Mouse (Mus musculus): ENCODE results near the gene Lhfpl3. TPM values are rescaled to one million over a fixed set of nuclear protein-coding genes. Genes with fewer than 3 reads are reported as not detected.
A peak's percentile ranks its signal among the peaks of the same experiment; 100 is the strongest.

Lhfpl3 gene
- polyA plus RNA-seq, 1 experiment from 2014 or later = 15.5 TPM

DNA sequence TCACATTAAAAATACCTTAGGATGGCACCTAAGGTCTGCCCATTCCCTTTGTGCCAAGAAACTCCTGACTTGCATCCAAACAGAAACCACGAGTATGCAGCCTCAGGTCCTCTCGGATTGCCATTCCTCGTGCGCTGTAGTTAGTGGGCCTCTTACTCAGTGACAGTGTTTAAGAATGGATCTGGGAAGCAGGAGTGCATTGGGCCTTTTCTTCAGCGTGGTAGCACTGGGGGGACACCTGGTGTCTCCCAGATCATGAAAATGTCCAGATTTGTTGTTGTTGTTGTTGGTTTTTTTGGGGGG lies 289.8 kb downstream of the Lhfpl3 start:
- ATAC-seq (ENCODE audit: low FRiP score, low TSS enrichment) (0 out of 2 replicates have a peak, but pooled peaks have one; percentile 37), DNase-seq (no peak)
- no peaks in the 10 kb centered on the region for H3K27me3 ChIP-seq (ENCODE audit: control insufficient read depth, insufficient read depth, low read length)
- no peak overlapping the region for H3K4me3 ChIP-seq (replicated peaks; ENCODE audit: low read depth, low read length)
- no peak overlapping the region for H3K9ac ChIP-seq (replicated peaks; ENCODE audit: low read length)
- 65% methylated on average over 5 of the region's 5 CpGs for WGBS
- H3K9me3 ChIP-seq (ENCODE audit: control insufficient read depth, low read length) = no peaks in the 10 kb centered on the region
- no peaks in the 10 kb centered on the region for H3K4me1 ChIP-seq (ENCODE audit: control insufficient read depth, insufficient read depth, low read length)
- H3K27ac ChIP-seq (replicated peaks; ENCODE audit: low read depth, low read length) = no peak overlapping the region
- no peak overlapping the region for H3K4me2 ChIP-seq (ENCODE audit: low read length)
- no peaks in the 10 kb centered on the region for H3K36me3 ChIP-seq (ENCODE audit: control insufficient read depth, insufficient read depth, low read length)

DNA sequence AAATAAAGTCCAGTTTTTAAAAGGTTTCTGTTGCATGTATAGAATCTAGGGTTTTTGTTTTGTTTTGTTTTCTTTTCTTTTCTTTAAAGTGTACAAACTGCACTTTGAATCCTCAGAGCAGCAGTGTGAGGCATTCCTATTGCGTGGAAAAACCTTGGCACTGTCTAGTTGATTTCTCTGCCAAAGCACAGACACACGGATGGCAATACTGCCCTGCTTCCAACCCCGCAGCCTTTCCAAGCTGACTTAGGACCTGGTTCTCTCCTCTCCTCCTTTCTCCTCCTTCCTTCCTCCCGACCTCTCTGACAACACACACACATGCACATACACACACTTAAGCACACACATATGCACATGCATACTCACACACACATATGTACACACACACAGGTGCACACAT lies 294.6 kb downstream of the Lhfpl3 start:
- Histone ChIP-seq H3K27ac (replicated peaks; ENCODE audit: low read depth, low read length) (no peak overlapping the region), H3K36me3 (ENCODE audit: control insufficient read depth, insufficient read depth, low read length) (no peaks in the 10 kb centered on the region), H3K4me1 (ENCODE audit: control insufficient read depth, insufficient read depth, low read length) (no peaks in the 10 kb centered on the region), H3K27me3 (ENCODE audit: control insufficient read depth, insufficient read depth, low read length) (no peaks in the 10 kb centered on the region), H3K4me3 (replicated peaks; ENCODE audit: low read depth, low read length) (no peak overlapping the region), H3K9me3 (ENCODE audit: control insufficient read depth, low read length) (no peaks in the 10 kb centered on the region), H3K9ac (replicated peaks; ENCODE audit: low read length) (no peak overlapping the region), H3K4me2 (ENCODE audit: low read length) (no peak overlapping the region)
- WGBS = 83% methylated on average over 4 of the region's 4 CpGs
- ATAC-seq (ENCODE audit: low FRiP score, low TSS enrichment) = no peak
- no peak for DNase-seq

- H3K27ac ChIP-seq (replicated peaks; ENCODE audit: low read depth, low read length) = no peak overlapping the region
- H3K4me3 ChIP-seq (replicated peaks; ENCODE audit: low read depth, low read length) = no peak overlapping the region
- DNase-seq (no peak), ATAC-seq (ENCODE audit: low FRiP score, low TSS enrichment) (no peak)
- no peak overlapping the region for H3K9ac ChIP-seq (replicated peaks; ENCODE audit: low read length)
- H3K27me3 ChIP-seq (ENCODE audit: control insufficient read depth, insufficient read depth, low read length) = no peaks in the 10 kb centered on the region
- H3K36me3 ChIP-seq (ENCODE audit: control insufficient read depth, insufficient read depth, low read length) = no peaks in the 10 kb centered on the region
- no peaks in the 10 kb centered on the region for H3K9me3 ChIP-seq (ENCODE audit: control insufficient read depth, low read length)
- 73% methylated on average over 5 of the region's 5 CpGs for WGBS
- H3K4me2 ChIP-seq (ENCODE audit: low read length) = no peak overlapping the region
- H3K4me1 ChIP-seq (ENCODE audit: control insufficient read depth, insufficient read depth, low read length) = no peaks in the 10 kb centered on the region
Observed at GRCm38 (mm10) chr5:23042862-23043261, 297.0 kb downstream of the Lhfpl3 start.

- Histone ChIP-seq H3K9ac (replicated peaks; ENCODE audit: low read length) (no peak overlapping the region), H3K36me3 (ENCODE audit: control insufficient read depth, insufficient read depth, low read length) (no peaks in the 10 kb centered on the region), H3K27me3 (ENCODE audit: control insufficient read depth, insufficient read depth, low read length) (no peaks in the 10 kb centered on the region), H3K9me3 (ENCODE audit: control insufficient read depth, low read length) (no peaks in the 10 kb centered on the region), H3K4me3 (replicated peaks; ENCODE audit: low read depth, low read length) (no peak overlapping the region), H3K27ac (replicated peaks; ENCODE audit: low read depth, low read length) (no peak overlapping the region), H3K4me1 (ENCODE audit: control insufficient read depth, insufficient read depth, low read length) (peaks cover 11% of the 10 kb centered on the region), H3K4me2 (ENCODE audit: low read length) (no peak overlapping the region)
- ATAC-seq (ENCODE audit: low FRiP score, low TSS enrichment) (no peak), DNase-seq (no peak)
- 74% methylated on average over 7 of the region's 7 CpGs for WGBS
Observed at GRCm38 (mm10) chr5:23049083-23049663, 303.3 kb downstream of the Lhfpl3 start.

DNA sequence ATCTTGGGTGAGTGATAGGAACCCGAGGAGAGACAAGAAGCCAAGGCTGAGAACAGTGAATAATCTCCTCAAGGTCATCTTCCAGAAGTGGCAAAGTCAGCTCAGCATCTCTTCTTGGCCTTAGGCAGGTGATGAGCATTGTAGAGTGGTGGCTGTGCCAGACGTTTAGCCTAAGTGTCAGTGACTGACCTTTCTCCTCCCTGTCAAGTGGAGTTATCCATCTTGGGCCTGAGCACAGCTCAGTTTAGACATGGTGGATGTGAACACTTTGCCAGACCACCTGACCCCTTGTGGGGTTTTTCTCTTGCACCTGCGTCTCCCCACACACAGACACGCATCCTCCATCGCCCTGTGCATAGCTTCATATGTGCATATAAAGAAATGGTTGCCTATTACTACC lies 305.6 kb downstream of the Lhfpl3 start:
- no peaks in the 10 kb centered on the region for H3K36me3 ChIP-seq (ENCODE audit: control insufficient read depth, insufficient read depth, low read length)
- no peak overlapping the region for H3K4me3 ChIP-seq (replicated peaks; ENCODE audit: low read depth, low read length)
- no peaks in the 10 kb centered on the region for H3K27me3 ChIP-seq (ENCODE audit: control insufficient read depth, insufficient read depth, low read length)
- no peaks in the 10 kb centered on the region for H3K9me3 ChIP-seq (ENCODE audit: control insufficient read depth, low read length)
- no peak overlapping the region for H3K4me2 ChIP-seq (ENCODE audit: low read length)
- ATAC-seq (ENCODE audit: low FRiP score, low TSS enrichment) (peak; percentile 27; the same call in 1 of the 2 replicates), DNase-seq (no peak)
- H3K9ac ChIP-seq (replicated peaks; ENCODE audit: low read length) = no peak overlapping the region
- H3K4me1 ChIP-seq (ENCODE audit: control insufficient read depth, insufficient read depth, low read length) = peaks cover 11% of the 10 kb centered on the region
- WGBS = 61% methylated on average over 5 of the region's 5 CpGs
- 0 out of 2 replicates have a peak overlapping the region, but pooled peaks have one; percentile 15 for H3K27ac ChIP-seq (replicated peaks; ENCODE audit: low read depth, low read length)

GRCm38 (mm10) chr5:23094894-23095293 lies 349.0 kb downstream of the Lhfpl3 start:
- no peaks in the 10 kb centered on the region for H3K27me3 ChIP-seq (ENCODE audit: control insufficient read depth, insufficient read depth, low read length)
- H3K4me2 ChIP-seq (ENCODE audit: low read length) = no peak overlapping the region
- H3K36me3 ChIP-seq (ENCODE audit: control insufficient read depth, insufficient read depth, low read length) = no peaks in the 10 kb centered on the region
- H3K9me3 ChIP-seq (ENCODE audit: control insufficient read depth, low read length) = no peaks in the 10 kb centered on the region
- H3K27ac ChIP-seq (replicated peaks; ENCODE audit: low read depth, low read length) = no peak overlapping the region
- no peak overlapping the region for H3K4me3 ChIP-seq (replicated peaks; ENCODE audit: low read depth, low read length)
- H3K4me1 ChIP-seq (ENCODE audit: control insufficient read depth, insufficient read depth, low read length) = no peaks in the 10 kb centered on the region
- ATAC-seq (ENCODE audit: low FRiP score, low TSS enrichment) = no peak
- no peak for DNase-seq
- 86% methylated on average over 1 of the region's 1 CpGs for WGBS
- no peak overlapping the region for H3K9ac ChIP-seq (replicated peaks; ENCODE audit: low read length)

- 80% methylated on average over 2 of the region's 2 CpGs for WGBS
- no peaks in the 10 kb centered on the region for H3K36me3 ChIP-seq (ENCODE audit: control insufficient read depth, insufficient read depth, low read length)
- no peaks in the 10 kb centered on the region for H3K9me3 ChIP-seq (ENCODE audit: control insufficient read depth, low read length)
- H3K4me1 ChIP-seq (ENCODE audit: control insufficient read depth, insufficient read depth, low read length) = no peaks in the 10 kb centered on the region
- no peak overlapping the region for H3K9ac ChIP-seq (replicated peaks; ENCODE audit: low read length)
- no peak for DNase-seq
- H3K27me3 ChIP-seq (ENCODE audit: control insufficient read depth, insufficient read depth, low read length) = no peaks in the 10 kb centered on the region
- H3K4me2 ChIP-seq (ENCODE audit: low read length) = no peak overlapping the region
- H3K4me3 ChIP-seq (replicated peaks; ENCODE audit: low read depth, low read length) = no peak overlapping the region
- H3K27ac ChIP-seq (replicated peaks; ENCODE audit: low read depth, low read length) = no peak overlapping the region
- no peak for ATAC-seq (ENCODE audit: low FRiP score, low TSS enrichment)
Observed at GRCm38 (mm10) chr5:23106536-23106935, 360.7 kb downstream of the Lhfpl3 start.

DNA sequence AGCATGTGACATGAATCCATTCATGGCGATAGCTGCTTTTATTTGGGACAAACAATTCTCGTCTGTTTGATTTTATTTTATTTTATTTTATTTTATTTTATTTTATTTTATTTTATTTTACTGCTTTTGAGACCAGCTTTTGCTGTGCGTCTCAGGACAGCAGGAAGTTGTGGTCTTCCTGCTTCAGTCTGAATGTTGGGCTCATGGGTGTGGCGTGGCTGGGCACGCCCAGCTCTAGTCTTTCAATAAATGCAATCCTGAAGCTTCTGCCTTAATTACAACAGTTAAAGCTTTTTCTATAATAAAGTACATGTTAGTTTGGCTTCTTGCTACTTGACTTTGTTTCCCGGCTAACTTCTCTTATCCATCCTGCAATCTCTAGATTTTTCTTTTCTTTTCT lies 365.4 kb downstream of the Lhfpl3 start:
- Histone ChIP-seq H3K27ac (replicated peaks; ENCODE audit: low read depth, low read length) (no peak overlapping the region), H3K9me3 (ENCODE audit: control insufficient read depth, low read length) (no peaks in the 10 kb centered on the region), H3K4me1 (ENCODE audit: control insufficient read depth, insufficient read depth, low read length) (no peaks in the 10 kb centered on the region), H3K27me3 (ENCODE audit: control insufficient read depth, insufficient read depth, low read length) (no peaks in the 10 kb centered on the region), H3K4me3 (replicated peaks; ENCODE audit: low read depth, low read length) (no peak overlapping the region), H3K4me2 (ENCODE audit: low read length) (no peak overlapping the region), H3K36me3 (ENCODE audit: control insufficient read depth, insufficient read depth, low read length) (no peaks in the 10 kb centered on the region), H3K9ac (replicated peaks; ENCODE audit: low read length) (no peak overlapping the region)
- WGBS = 91% methylated on average over 6 of the region's 6 CpGs
- ATAC-seq (ENCODE audit: low FRiP score, low TSS enrichment) (no peak), DNase-seq (no peak)

DNA sequence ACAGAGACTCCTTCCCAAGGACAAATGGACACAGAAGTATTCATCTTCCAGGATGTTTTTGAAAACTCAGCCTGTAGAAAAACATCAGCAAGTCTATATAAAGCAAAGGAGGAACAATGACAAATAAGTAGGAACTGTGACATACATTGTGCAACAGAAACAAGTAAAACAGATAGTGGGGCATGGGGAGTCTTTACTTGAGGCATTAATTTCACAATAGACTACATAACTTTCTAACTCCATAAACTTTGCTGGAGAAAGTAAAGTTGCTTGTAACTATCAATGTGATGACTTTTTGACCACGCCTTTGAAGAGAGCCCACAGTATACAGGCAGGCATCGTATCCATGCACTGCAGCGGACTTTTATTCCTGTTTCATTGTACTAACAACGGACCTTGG lies 368.4 kb downstream of the Lhfpl3 start:
- Histone ChIP-seq H3K36me3 (ENCODE audit: control insufficient read depth, insufficient read depth, low read length) (no peaks in the 10 kb centered on the region), H3K9me3 (ENCODE audit: control insufficient read depth, low read length) (no peaks in the 10 kb centered on the region), H3K4me2 (ENCODE audit: low read length) (no peak overlapping the region), H3K4me3 (replicated peaks; ENCODE audit: low read depth, low read length) (no peak overlapping the region), H3K4me1 (ENCODE audit: control insufficient read depth, insufficient read depth, low read length) (no peaks in the 10 kb centered on the region), H3K27me3 (ENCODE audit: control insufficient read depth, insufficient read depth, low read length) (no peaks in the 10 kb centered on the region), H3K9ac (replicated peaks; ENCODE audit: low read length) (no peak overlapping the region), H3K27ac (replicated peaks; ENCODE audit: low read depth, low read length) (no peak overlapping the region)
- no peak for DNase-seq
- ATAC-seq (ENCODE audit: low FRiP score, low TSS enrichment) = no peak
- WGBS = 94% methylated on average over 4 of the region's 4 CpGs
